Mouse (Mus musculus): ENCODE results near the gene Noxo1.
A peak's percentile ranks its signal among the peaks of the same experiment; 100 is the strongest.
"Not testable (repeated sequence)": the region's sequence is repeated elsewhere in the genome, so short reads cannot be mapped to it uniquely, and the experiment has no call there.

Gene Noxo1

GRCm38 (mm10) chr17:24721383-24721955 lies 25.4 kb downstream of the Noxo1 start:
- DNase-seq: not testable (repeated sequence)

GRCm38 (mm10) chr17:24722220-24722924 lies 26.3 kb downstream of the Noxo1 start:
- DNase-seq: no peak

- DNase-seq: no peak
Measured at GRCm38 (mm10) chr17:24723122-24723880, 27.3 kb downstream of the Noxo1 start.

- no peak for DNase-seq
Measured at GRCm38 (mm10) chr17:24723881-24724180, 27.8 kb downstream of the Noxo1 start.

GRCm38 (mm10) chr17:24724184-24724583 lies 28.1 kb downstream of the Noxo1 start, which contains the start of gene Ndufb10:
Gene Ndufb10 (minus strand): TSS chr17:24724478.
- peak; percentile 99 for DNase-seq

GRCm38 (mm10) chr17:24725637-24726390 lies 29.8 kb downstream of the Noxo1 start:
- peak; percentile 9 for DNase-seq

GRCm38 (mm10) chr17:24727618-24728017 lies 31.6 kb downstream of the Noxo1 start, which contains the start of gene Rpl3l:
Gene Rpl3l (plus strand): TSS chr17:24727820.
- DNase-seq: no peak

GRCm38 (mm10) chr17:24728184-24728583 lies 32.1 kb downstream of the Noxo1 start:
- no peak for DNase-seq

GRCm38 (mm10) chr17:24729067-24729466 lies 33.0 kb downstream of the Noxo1 start:
- no peak for DNase-seq

GRCm38 (mm10) chr17:24730787-24731186 lies 34.8 kb downstream of the Noxo1 start:
- no peak for DNase-seq

GRCm38 (mm10) chr17:24732233-24732935 lies 36.4 kb downstream of the Noxo1 start:
- DNase-seq: peak; percentile 67

- peak; percentile 24 for DNase-seq
Measured at GRCm38 (mm10) chr17:24733434-24734050, 37.5 kb downstream of the Noxo1 start.

- DNase-seq: no peak
Measured at GRCm38 (mm10) chr17:24734513-24734912, 38.5 kb downstream of the Noxo1 start.

- DNase-seq: no peak
Measured at GRCm38 (mm10) chr17:24735446-24735845, 39.4 kb downstream of the Noxo1 start.

GRCm38 (mm10) chr17:24736330-24737051 lies 40.5 kb downstream of the Noxo1 start, which contains the start of gene Msrb1:
Gene Msrb1 (plus strand): TSS chr17:24736642.
- DNase-seq: peak; percentile 99

- DNase-seq: peak; percentile 78
Measured at GRCm38 (mm10) chr17:24737135-24737810, 41.2 kb downstream of the Noxo1 start.

GRCm38 (mm10) chr17:24738238-24738637 lies 42.2 kb downstream of the Noxo1 start:
- peak; percentile 93 for DNase-seq

GRCm38 (mm10) chr17:24739926-24740325 lies 43.9 kb downstream of the Noxo1 start:
- no peak for DNase-seq

- DNase-seq: no peak
Measured at GRCm38 (mm10) chr17:24742307-24742706, 46.3 kb downstream of the Noxo1 start.

GRCm38 (mm10) chr17:24743896-24744295 lies 47.9 kb downstream of the Noxo1 start:
- no peak for DNase-seq

GRCm38 (mm10) chr17:24744381-24744780 lies 48.3 kb downstream of the Noxo1 start:
- DNase-seq: no peak

Data from kidney, adult 9 months (tissue).